Mouse (Mus musculus) frontal cortex, adult 2 months (tissue): ENCODE results near the gene Scarb1. TPM values are rescaled to one million over a fixed set of nuclear protein-coding genes. Genes with fewer than 3 reads are reported as not detected.

ENCODE experiments used
- DNase-seq, 2 experiments: peaks; one replicate each; pipeline ENCODE4 v3.0.0; 2022; ENCODE audit warnings: low spot score in 1 of 2; ENCODE audit errors: extremely low spot score in 1 of 2
- polyA plus RNA-seq: library from polyadenylated mRNA; depleted of rRNA; stranded (reverse); fragments of >200 nt; gene quantifications from 2 replicates; pipeline ENCODE4 v1.2.3, GENCODE M21; 2012; rRNA removed

Gene Scarb1
- polyA plus RNA-seq, 1 experiment: 37.7 TPM

DNA sequence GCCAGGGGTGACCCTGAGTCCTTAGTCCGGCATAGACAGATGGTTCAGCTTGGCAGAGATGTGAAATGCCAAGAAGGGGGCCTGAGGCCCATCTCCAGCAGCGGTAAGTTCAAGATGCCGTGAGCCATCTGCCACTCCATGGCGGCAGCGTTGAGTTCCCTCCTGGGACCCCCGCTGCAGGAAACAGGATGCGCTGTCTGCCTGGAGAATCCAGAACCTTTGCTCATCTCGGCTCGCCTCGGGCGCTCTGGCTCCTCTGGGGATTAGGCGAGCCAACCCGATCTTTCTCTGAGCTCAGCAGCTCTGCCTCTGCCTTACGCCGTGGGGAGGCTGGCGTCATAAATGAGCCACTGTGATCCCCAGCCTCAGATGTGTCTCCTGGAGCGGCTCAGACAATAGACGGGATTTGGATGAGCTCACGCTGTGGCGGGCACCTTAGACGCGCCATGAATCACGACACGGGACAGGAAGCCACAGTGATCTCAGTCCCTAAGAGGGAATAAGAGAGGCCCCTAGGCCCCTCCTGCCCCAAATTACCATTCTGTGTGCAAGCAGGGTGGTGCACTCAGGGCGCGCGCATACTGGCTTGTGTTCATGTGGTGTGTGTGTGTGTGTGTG, 95.3 kb downstream of the Scarb1 start:
- DNase-seq: peak in 1 of 2 experiments; percentile 73

- DNase-seq: no peak
Measured at GRCm38 (mm10) chr5:125244825-125245533, 95.9 kb downstream of the Scarb1 start.

- DNase-seq: peak; percentile 95 to 96
Measured at GRCm38 (mm10) chr5:125243928-125244327, 97.0 kb downstream of the Scarb1 start.

DNA sequence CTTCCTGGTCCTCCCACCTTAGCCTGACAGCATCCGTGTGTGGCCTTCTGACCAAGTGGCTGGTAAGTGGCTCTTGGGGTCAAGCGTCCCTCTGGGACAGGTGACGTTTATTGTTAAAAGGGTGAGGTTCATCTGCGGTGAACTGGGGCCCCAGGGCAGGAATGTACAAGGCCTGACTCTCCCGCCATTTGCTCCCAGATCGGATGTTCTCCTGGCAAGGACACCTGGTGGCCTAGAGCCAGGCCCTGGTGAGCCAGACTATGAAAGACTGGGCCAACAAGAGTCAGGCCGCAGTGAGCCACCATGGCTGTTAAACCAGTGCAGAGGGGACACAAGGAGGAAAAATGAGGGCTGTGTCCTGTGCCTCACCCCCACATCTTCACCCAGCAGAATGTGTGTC, 98.8 kb downstream of the Scarb1 start:
- DNase-seq: no peak

- DNase-seq: no peak
Measured at GRCm38 (mm10) chr5:125241627-125242026, 99.3 kb downstream of the Scarb1 start.

GRCm38 (mm10) chr5:125240124-125240781, 100.6 kb downstream of the Scarb1 start:
- no peak for DNase-seq

GRCm38 (mm10) chr5:125235874-125236273, 105.0 kb downstream of the Scarb1 start:
- DNase-seq: no peak

DNA sequence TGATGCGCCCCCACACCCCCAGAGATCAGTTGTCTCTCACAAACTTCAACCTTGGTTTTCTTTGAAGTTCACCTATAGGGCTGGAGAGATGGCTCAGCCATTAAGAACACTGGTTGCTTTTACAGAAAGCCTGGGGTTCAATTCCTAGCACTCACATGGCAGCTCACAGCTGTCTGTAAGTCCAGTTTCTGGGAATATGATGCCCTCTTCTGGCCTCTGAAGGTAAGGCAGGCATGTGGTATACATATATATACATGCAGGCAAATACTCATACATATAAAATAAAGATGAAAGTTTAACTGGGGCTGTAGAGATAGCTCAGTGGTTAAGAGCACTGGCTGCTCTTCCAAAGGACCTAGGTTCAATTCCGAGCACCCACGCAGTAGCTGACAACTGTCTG, 105.5 kb downstream of the Scarb1 start:
- no peak for DNase-seq

DNA sequence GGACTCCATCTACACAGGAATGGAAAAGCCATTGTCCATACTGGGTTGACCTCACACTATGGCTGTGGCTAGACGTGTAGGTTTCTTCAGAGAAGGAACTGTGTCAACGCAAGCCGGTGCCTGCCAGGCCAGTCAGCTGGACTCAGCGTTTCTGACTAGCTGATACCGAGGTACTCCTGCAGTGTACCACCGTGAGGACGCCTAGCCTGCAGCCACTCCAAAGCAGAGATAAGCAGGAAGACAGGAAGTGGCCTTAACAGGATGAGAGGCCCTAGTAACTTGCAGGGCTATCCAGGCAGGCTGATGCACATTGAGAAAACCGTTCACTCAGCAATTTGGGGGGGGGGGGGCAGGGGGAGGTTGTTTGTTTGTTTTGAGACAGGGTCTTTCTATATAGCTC, 106.5 kb downstream of the Scarb1 start:
- no peak for DNase-seq

DNA sequence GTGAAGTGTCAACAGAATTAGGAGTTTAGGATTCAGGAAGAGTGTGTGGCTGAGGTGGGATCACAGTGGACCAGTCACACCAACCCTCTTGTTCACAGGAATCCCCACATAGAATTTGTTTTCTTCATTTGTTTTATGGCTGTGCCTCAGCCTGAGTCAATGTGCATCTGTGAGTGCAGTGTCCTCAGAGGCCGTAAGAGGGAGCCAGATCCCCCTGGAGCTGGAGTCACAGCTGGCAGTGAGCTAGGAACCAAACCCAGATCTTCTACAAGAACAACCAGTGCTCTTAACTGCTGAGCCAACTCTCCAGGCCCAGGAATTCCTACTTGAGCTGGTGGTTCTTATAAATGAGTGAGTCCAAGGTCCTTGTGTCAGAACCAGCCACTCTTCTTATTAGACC, 107.4 kb downstream of the Scarb1 start:
- DNase-seq: no peak

DNA sequence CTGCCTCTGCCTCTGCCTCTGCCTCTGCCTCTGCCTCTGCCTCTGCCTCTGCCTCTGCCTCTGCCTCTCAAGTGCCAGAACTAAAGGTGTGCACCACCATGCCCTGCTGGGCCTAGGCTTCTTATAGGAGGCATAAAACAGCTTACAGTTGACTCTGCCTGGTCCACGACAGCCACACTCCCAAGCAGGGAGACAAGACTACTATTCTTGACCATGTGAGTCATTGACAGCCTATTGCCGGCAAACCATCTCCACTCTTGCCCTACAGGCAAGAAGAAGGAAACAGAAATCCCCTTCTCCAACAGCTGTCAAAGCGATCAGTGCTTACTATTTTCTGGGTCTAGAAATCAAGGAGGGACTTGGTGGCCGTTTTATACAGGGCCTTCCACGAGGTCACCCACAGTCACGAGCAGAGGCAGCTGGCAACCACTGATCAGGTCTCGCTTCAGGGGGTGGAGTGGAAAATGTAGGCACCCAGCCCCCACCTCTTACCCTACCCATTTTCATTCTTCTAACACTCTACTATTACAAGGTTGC, 108.4 kb downstream of the Scarb1 start:
- no peak for DNase-seq

DNA sequence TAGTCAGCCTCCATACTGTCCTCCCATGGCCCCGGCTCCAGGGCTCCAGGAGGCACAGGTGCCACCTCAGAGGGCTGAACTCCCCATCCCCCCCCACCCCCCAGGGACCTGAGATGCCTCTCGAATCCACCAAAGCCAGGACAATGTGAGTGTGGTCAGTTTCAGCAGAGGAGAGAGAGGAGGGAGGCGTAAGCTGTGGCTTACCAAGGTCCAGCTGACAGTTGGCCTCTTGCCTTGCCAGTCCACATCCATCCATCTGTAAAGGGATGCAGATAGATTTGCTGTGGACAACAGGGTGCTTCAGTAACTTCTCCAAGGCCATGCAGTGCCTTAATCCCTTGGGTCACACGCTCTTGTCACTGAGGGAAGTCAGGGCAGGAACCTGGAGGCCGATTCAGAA, 110.4 kb downstream of the Scarb1 start:
- no peak for DNase-seq

DNA sequence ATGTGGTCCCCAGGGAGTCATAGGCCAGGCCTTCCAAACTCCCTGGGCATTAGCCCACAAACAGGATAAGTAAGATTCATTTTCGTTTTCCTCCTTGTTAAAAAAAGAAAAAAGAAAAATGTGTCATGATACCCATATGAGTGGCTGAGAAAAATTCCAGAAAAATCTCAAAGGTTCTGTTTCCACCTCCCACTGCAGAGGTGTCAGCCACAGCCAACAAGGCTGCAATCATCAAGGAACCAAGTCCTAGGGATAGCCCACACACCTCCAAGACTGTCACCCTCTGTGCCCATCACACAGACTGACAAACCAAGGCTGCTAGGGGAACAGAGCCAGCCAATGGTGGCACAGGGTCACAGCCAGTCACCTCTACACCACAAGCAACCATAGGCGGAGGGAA, 111.8 kb downstream of the Scarb1 start:
- DNase-seq: no peak

DNA sequence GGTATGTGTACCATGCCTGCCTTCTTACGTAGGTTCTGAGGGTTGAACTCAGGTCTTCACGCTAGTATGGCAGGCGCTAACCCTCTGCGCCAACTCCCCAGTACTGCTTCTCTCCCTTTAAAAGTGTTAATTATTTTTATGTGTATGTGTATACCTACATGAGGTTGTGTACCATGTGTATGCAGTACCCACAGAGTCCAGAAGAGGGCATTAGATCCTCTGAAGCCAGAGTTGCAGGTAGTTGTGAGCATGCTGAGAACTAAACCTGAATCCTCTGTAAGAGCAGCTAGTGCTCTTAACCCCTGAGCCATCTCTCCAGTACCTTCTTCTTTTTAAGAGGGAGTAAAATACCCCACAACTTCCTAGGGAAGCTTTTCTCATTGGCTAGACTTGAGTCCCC, 113.2 kb downstream of the Scarb1 start:
- no peak for DNase-seq

Other genes starting within 250 kb of the Scarb1 start
- gene Ncor2, start 161.9 kb downstream of the Scarb1 start, polyA plus RNA-seq: 115 and 145 TPM in 2 replicates
- 0.22 and 0.40 TPM in 2 replicates for gene Gm10382, start 48.2 kb upstream of the Scarb1 start, polyA plus RNA-seq
- gene Ubc, start 49.1 kb upstream of the Scarb1 start, polyA plus RNA-seq: 699 and 744 TPM in 2 replicates
- 12.4 and 17.2 TPM in 2 replicates for gene Dhx37, start 93.0 kb upstream of the Scarb1 start, polyA plus RNA-seq
- 31.6 and 34.1 TPM in 2 replicates for gene Bri3bp, start 100.5 kb upstream of the Scarb1 start, polyA plus RNA-seq
- gene Aacs, start 134.7 kb upstream of the Scarb1 start, polyA plus RNA-seq: 40.3 and 43.4 TPM in 2 replicates
- 22.7 and 26.8 TPM in 2 replicates for gene Tmem132b, start 190.7 kb upstream of the Scarb1 start, polyA plus RNA-seq